Mouse (Mus musculus): ENCODE measurements around the gene Fgfr1op.

Fgfr1op gene

DNA sequence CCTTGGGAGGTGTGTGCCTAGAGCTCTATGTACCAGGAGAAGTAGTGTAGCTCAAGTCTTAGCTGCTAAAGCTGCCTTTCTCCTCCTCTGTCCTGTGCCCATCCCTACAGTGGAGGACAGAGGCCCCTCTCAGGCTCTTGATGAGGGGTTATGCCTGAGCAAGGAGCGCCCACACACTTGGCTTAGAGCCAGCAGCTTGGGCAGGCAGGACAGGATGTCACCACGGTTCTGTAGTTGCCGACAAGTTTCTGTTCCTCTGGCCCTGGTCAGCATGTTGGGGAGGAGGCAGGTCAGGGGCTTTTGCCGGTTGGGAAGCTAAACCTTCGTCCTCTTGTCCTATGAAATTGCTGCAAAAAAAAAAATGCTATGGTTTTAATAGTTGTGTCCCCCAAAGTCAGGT, 66.8 kb downstream of the Fgfr1op start:
- no peak for DNase-seq

- no peak for DNase-seq
These were observed 68.4 kb downstream of the Fgfr1op start for GRCm38 (mm10) chr17:8233618-8234214.

- no peak for DNase-seq
These were observed 69.2 kb downstream of the Fgfr1op start for GRCm38 (mm10) chr17:8234537-8234936.

GRCm38 (mm10) chr17:8235743-8236142, 70.4 kb downstream of the Fgfr1op start, which contains the start of gene Ccr6:
TSS of gene Ccr6 (plus strand) at chr17:8236043.
- DNase-seq, result no peak

DNA sequence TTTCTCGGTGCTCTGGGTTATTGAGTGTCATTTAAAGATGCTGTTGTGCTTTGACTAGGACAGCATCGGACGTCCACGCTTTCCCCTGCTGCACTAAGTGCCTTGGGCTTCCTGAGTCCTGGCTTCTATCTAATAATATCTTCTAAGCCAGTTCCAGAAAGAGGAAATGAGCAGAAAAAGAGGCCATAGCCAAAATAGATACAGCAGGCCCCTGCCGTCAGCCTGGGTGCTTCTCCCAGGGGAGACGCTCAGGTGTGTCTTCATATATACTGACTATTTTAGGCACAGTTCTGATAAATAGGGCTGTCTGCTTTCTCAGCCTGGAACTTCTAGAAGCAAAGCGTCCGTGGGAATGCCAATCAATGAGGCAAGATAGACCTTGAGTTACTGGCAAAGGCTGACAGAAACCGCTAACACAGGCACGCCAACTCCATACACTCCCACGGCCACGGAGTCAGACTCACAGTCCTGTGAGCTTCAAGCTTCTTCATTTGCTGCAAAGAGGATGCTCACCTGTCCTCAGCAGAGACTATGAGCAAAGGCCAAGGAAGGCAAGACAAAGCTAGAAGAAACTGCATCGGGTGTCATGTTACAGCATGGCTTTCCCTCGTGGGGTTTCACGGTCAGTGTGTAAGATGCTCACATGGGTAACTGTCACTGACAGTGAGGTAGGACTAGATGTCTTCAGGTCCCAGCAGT, 72.9 kb downstream of the Fgfr1op start:
- no peak for DNase-seq

DNA sequence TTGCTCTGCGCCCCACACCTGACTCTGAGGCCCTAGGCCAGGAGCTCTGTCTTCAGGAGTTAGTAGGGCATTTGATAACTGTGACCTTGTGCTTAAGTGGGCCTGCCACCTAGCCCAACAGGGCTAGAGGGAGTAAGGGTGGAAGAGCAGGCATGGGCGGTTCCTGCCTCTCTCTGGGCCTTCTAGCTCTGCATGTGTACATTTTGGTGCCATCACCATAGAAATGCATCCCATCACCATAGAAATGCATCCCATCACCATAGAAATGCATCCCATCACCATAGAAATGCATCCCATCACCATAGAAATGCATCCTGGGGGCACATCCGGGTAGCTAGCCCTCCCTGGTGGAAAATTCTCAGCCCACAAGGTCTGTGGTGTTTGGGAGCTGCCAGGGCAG, 74.3 kb downstream of the Fgfr1op start:
- no peak for DNase-seq

DNA sequence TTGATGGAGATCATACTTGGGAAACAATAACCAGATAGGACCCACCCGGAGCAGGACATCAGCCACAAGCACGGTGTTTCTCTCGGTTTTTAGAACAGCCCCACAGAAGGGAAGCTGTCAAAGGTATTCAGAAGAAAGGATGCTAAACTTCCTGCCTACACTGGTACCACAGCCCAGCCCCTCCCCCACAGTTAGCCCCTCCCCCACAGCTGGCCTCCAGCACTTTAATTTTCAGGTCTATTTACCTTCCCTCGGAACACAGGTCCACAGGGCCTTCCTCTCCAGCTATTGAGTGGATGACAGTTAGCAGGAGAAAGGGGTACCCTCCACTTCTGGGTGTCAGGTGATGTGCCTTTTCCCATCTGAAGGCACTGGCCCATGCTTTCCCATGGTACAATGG, 75.2 kb downstream of the Fgfr1op start:
- peak; percentile 55 for DNase-seq

GRCm38 (mm10) chr17:8241645-8242044, 76.3 kb downstream of the Fgfr1op start:
- DNase-seq, result no peak

DNA sequence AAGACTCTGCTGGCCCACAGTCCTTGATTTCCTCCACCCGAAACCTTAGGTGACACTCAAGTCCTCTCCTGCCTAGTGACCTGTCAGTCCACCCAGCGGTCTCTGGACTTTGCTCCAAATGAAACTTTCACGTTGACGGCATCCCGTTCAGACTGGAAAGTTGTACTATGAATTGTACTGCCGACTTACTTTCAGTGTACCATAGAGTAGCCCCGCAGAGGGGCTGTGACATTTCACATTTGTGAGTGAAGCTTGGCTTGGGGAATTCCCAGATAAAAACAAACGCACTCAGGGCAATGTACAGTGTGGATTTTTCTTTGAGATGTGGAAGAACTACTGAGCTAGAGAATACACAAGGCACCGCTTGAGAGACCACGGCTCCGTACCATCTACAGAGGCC, 76.9 kb downstream of the Fgfr1op start:
- DNase-seq, result no peak

- DNase-seq, result no peak
These were observed 78.8 kb downstream of the Fgfr1op start for GRCm38 (mm10) chr17:8244124-8244523.

- DNase-seq, result no peak
These were observed 80.9 kb downstream of the Fgfr1op start for GRCm38 (mm10) chr17:8246102-8246754.

Data from thymus, postnatal 4 days (tissue).